Comparison of ENCODE assay signal across 23 mouse cellular contexts in the genomic region with DNA sequence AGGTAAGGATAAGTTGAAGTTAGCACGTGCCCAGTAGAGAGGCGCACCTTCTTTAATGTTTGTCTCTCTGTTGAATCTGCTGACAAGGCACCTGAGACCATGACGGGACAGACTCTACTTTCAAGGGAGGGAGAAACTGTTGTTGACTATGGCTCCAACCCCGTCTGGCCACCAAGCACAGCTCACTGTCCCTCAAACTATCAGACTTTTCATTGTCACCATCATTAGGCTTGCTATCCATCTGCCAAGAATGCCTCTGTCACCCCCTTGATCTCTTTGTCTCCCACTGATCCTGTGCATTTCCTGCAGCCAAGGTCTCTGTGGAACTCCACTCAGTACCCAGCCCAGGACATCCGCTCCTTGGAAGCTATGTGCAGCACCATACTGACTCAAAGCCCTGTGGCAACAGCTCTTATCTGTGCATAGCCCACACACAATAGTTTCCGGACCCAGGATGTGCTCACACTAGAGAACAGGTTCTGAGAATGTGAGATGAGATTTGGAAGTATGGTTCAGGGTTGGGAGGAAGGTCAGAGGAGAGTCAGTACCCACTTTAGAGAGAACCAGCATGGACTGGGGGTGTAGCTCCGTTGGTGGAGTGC. TPM values are rescaled to one million over a fixed set of nuclear protein-coding genes. Genes with fewer than 3 reads are reported as not detected.
DNase-seq lines count a peak whose midpoint lies in the region; ATAC-seq and TF ChIP-seq lines count a peak whose summit lies in the region.
"Had no signal": no experiment of that assay in that cellular context is flagged by ENCODE, and none has a peak within 500 bp of the region (broad histone marks: within the 10 kb centered on the region; RNA-seq: fewer than 3 reads in every experiment).

No protein-coding gene starts in this region.

- ATAC-seq in liver, embryonic 12.5 days, result 0 out of 2 replicates have a peak, but pooled peaks have one; percentile 45
- no peak for ATAC-seq in liver, embryonic 11.5 days (replicated peaks; ENCODE audit: low FRiP score)
- 0 out of 2 replicates have a peak, but pooled peaks have one; percentile 32 for ATAC-seq in common myeloid progenitor, adult 5-6 weeks (replicated peaks; ENCODE audit: low read depth, poor library complexity, severe bottlenecking)
- peak; percentile 45; the same call in 1 of the 2 replicates for ATAC-seq in liver, embryonic 14.5 days (ENCODE audit: insufficient read depth)
- ATAC-seq: forebrain, embryonic 14.5 days had no signal

- H3K27me3 ChIP-seq in liver, embryonic 12.5 days (replicated peaks), result no peaks in the 10 kb centered on the region
- H3K27me3 ChIP-seq in liver, embryonic 11.5 days (replicated peaks; ENCODE audit: control insufficient read depth, insufficient read depth, low read length), result no peaks in the 10 kb centered on the region
- H3K27me3 ChIP-seq in liver, embryonic 14.5 days (ENCODE audit: control insufficient read depth, insufficient read depth, low read length), result no peaks in the 10 kb centered on the region
- H3K27me3 ChIP-seq: embryonic facial prominence, embryonic 15.5 days; heart, embryonic 15.5 days had no signal

- no peak overlapping the region for H3K9ac ChIP-seq in liver, embryonic 12.5 days
- no peak overlapping the region for H3K9ac ChIP-seq in liver, embryonic 11.5 days (ENCODE audit: low read depth, low read length)
- no peak overlapping the region for H3K9ac ChIP-seq in liver, embryonic 14.5 days (replicated peaks)
- H3K9ac ChIP-seq: embryonic facial prominence, embryonic 15.5 days; heart, embryonic 15.5 days; hindbrain, embryonic 14.5 days had no signal

- no peak overlapping the region for H3K27ac ChIP-seq in liver, embryonic 12.5 days
- H3K27ac ChIP-seq in liver, embryonic 11.5 days (ENCODE audit: low read depth, low read length), result no peak overlapping the region
- no peak overlapping the region for H3K27ac ChIP-seq in liver, embryonic 14.5 days
- H3K27ac ChIP-seq: embryonic facial prominence, embryonic 15.5 days; forebrain, embryonic 10.5 days; heart, adult 2 months; heart, embryonic 15.5 days; hindbrain, embryonic 10.5 days; hindbrain, embryonic 14.5 days had no signal

- DNase-seq in liver, embryonic 11.5 days (ENCODE audit: low spot score), result no peak
- DNase-seq in liver, embryonic 14.5 days (ENCODE audit: low read depth in 3 of 3, low spot score in 3 of 3), result no peak
- DNase-seq in T-cell, adult 2 months (ENCODE audit: low spot score), result no peak
- DNase-seq in left cerebral cortex, adult 18-20 months (ENCODE audit: low spot score in 2 of 2), result no peak
- no peak for DNase-seq in ovary, adult 18-20 months (ENCODE audit: low spot score)
- DNase-seq: adrenal gland, adult 8-10 months; cerebellum, adult 11 months; cerebellum, adult 8-10 months; cerebellum, postnatal 14 days; gastrocnemius, postnatal 10 days; heart, adult 2 months; heart, postnatal 14 days had no signal

- TF ChIP-seq CTCF in liver, embryonic 14.5 days (IDR thresholded peaks at IDR 0.05; ENCODE audit: low read depth), result no peak

- no peak overlapping the region for H3K4me2 ChIP-seq in liver, embryonic 12.5 days
- no peak overlapping the region for H3K4me2 ChIP-seq in liver, embryonic 11.5 days
- no peak overlapping the region for H3K4me2 ChIP-seq in liver, embryonic 14.5 days (ENCODE audit: low read depth)
- H3K4me2 ChIP-seq: embryonic facial prominence, embryonic 15.5 days; heart, embryonic 11.5 days; heart, embryonic 15.5 days; hindbrain, embryonic 14.5 days had no signal

- H3K4me1 ChIP-seq in liver, embryonic 12.5 days, result peaks cover 6% of the 10 kb centered on the region; the same call in 1 of the 2 replicates
- peaks cover 2% of the 10 kb centered on the region; the same call in 1 of the 2 replicates for H3K4me1 ChIP-seq in liver, embryonic 11.5 days (replicated peaks; ENCODE audit: control insufficient read depth, insufficient read depth, low read length)
- H3K4me1 ChIP-seq in liver, embryonic 14.5 days (replicated peaks; ENCODE audit: control insufficient read depth in 2 of 2, insufficient read depth in 2 of 2, low read length in 1 of 2), result peaks cover 0 to 11% of the 10 kb centered on the region in 2 experiments; a peak in 2 of 4 replicates

- no peaks in the 10 kb centered on the region for H3K9me3 ChIP-seq in liver, embryonic 12.5 days (replicated peaks)
- no peaks in the 10 kb centered on the region for H3K9me3 ChIP-seq in liver, embryonic 11.5 days (ENCODE audit: control insufficient read depth, low read length)
- no peaks in the 10 kb centered on the region for H3K9me3 ChIP-seq in liver, embryonic 14.5 days (ENCODE audit: control insufficient read depth, low read length)
- H3K9me3 ChIP-seq: embryonic facial prominence, embryonic 15.5 days; forebrain, embryonic 10.5 days; heart, embryonic 15.5 days; hindbrain, embryonic 10.5 days had no signal

- no peaks in the 10 kb centered on the region for H3K36me3 ChIP-seq in liver, embryonic 12.5 days
- H3K36me3 ChIP-seq in liver, embryonic 11.5 days (ENCODE audit: control insufficient read depth, insufficient read depth, low read length), result no peaks in the 10 kb centered on the region
- no peaks in the 10 kb centered on the region for H3K36me3 ChIP-seq in liver, embryonic 14.5 days (replicated peaks; ENCODE audit: control insufficient read depth, insufficient read depth, low read depth)
- H3K36me3 ChIP-seq: heart, embryonic 15.5 days; hindbrain, embryonic 10.5 days had no signal

- H3K4me3 ChIP-seq in liver, embryonic 12.5 days, result no peak overlapping the region
- no peak overlapping the region for H3K4me3 ChIP-seq in liver, embryonic 11.5 days (ENCODE audit: low read depth, low read length)
- no peak overlapping the region for H3K4me3 ChIP-seq in liver, embryonic 14.5 days (ENCODE audit: insufficient read depth in 1 of 2, low read depth in 2 of 2, low read length in 2 of 2)
- H3K4me3 ChIP-seq: embryonic facial prominence, embryonic 15.5 days; erythroblast, embryonic 14.5 days; forebrain, embryonic 10.5 days; heart, adult 2 months; heart, embryonic 15.5 days; hindbrain, embryonic 10.5 days had no signal

- TF ChIP-seq EP300 in liver, embryonic 14.5 days (IDR thresholded peaks at IDR 0.05; ENCODE audit: low read depth), result no peak

- 39% methylated on average over 7 of the region's 7 CpGs for WGBS in liver, embryonic 12.5 days (ENCODE audit: insufficient replicate concordance)
- 68% methylated on average over 7 of the region's 7 CpGs for WGBS in liver, embryonic 11.5 days
- 41% methylated on average over 7 of the region's 7 CpGs for WGBS in liver, embryonic 14.5 days (ENCODE audit: insufficient replicate concordance)

RNA-seq across cellular contexts. Expression of a gene that starts 40.5 kb away (rescaled TPM):
- 0.08 TPM in 2 replicates for polyA plus RNA-seq in liver, embryonic 12.5 days (2016; fragmentation: Nextera tagmentation; extraction: Ambion mirVana)
- 0.97 and 1.7 TPM in 2 replicates for polyA plus RNA-seq in liver, embryonic 11.5 days (2014; fragmentation: Nextera tagmentation; extraction: Ambion mirVana)
- total RNA-seq in common myeloid progenitor, adult 5-6 weeks (2017), result not detected in 2 replicates
- 0.02 and 0.03 TPM in 2 replicates for polyA plus RNA-seq in liver, embryonic 14.5 days (2012; rRNA removed)
- not detected in 2 replicates for polyA plus RNA-seq in liver, embryonic 14.5 days (2014; fragmentation: Nextera tagmentation; extraction: Ambion mirVana)
- 1 to 10 TPM; 1.7 to 1.9 TPM for total RNA-seq in left cerebral cortex, adult 18-20 months (2021)
- total RNA-seq: CH12.LX had no signal
